Mouse (Mus musculus): ENCODE measurements around the gene Gnb1l.
"Not testable (repeated sequence)": the region's sequence is repeated elsewhere in the genome, so short reads cannot be mapped to it uniquely, and the experiment has no call there.

The Gnb1l gene

GRCm38 (mm10) chr16:18482431-18482830 lies 16.1 kb upstream of the Gnb1l start:
- no peak for DNase-seq (ENCODE audit: low read depth, low spot score)

GRCm38 (mm10) chr16:18483839-18484238 lies 14.7 kb upstream of the Gnb1l start:
- DNase-seq (ENCODE audit: low read depth, low spot score), result no peak

DNA sequence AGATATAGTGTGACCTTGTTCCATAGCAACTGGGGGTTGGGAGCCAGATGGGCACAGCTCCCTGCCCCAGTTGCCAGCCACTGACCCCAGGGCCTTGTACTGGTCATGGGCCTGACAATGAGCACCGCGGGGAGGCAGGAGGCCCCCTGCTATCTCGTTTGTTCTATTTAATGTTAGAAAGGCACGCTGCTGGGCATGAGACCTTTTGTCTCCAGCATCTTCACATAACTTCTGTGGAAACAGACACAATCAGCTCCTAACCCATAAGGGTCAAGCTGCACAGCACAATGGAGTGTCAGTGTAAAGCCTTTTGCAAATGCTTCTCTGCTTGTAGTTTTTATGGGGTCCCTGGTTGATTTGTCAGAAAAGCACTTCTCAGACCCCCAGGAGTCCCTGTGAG lies 14.1 kb upstream of the Gnb1l start:
- DNase-seq (ENCODE audit: low read depth, low spot score), result no peak

- DNase-seq (ENCODE audit: low read depth, low spot score), result no peak
These were observed 13.6 kb upstream of the Gnb1l start for GRCm38 (mm10) chr16:18484794-18485435.

- DNase-seq (ENCODE audit: low read depth, low spot score), result no peak
These were observed 12.4 kb upstream of the Gnb1l start for GRCm38 (mm10) chr16:18486126-18486525.

- DNase-seq (ENCODE audit: low read depth, low spot score), result no peak
These were observed 8.2 kb upstream of the Gnb1l start for GRCm38 (mm10) chr16:18490281-18490680.

DNA sequence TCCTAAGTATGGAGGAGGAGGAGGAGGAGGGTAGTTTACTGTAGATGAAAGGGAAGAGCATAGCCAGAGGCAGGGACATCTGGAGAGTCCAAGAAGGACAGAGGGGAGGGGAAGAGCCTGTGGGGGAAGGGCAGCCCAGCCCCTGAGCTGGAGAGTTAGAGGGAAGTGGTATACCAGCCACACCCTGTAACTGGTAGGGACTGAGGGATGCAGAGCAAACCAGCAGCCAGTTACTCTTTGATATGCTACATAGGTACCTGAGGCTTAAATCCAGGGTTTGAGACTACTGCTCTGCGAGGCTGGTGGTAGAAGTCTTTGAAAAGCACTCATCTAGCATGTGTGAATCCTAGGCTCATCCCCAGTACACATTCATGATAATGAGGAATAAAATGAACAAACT lies 7.6 kb upstream of the Gnb1l start:
- no peak for DNase-seq (ENCODE audit: low read depth, low spot score)

- no peak for DNase-seq (ENCODE audit: low read depth, low spot score)
These were observed 523 bp upstream of the Gnb1l start for GRCm38 (mm10) chr16:18497865-18498515.

- DNase-seq (ENCODE audit: low read depth, low spot score), result no peak
These were observed 483 bp downstream of the Gnb1l start for GRCm38 (mm10) chr16:18498996-18499395.

GRCm38 (mm10) chr16:18501531-18501930 lies 3.0 kb downstream of the Gnb1l start:
- no peak for DNase-seq (ENCODE audit: low read depth, low spot score)

GRCm38 (mm10) chr16:18503566-18504342 lies 5.2 kb downstream of the Gnb1l start:
- no peak for DNase-seq (ENCODE audit: low read depth, low spot score)

DNA sequence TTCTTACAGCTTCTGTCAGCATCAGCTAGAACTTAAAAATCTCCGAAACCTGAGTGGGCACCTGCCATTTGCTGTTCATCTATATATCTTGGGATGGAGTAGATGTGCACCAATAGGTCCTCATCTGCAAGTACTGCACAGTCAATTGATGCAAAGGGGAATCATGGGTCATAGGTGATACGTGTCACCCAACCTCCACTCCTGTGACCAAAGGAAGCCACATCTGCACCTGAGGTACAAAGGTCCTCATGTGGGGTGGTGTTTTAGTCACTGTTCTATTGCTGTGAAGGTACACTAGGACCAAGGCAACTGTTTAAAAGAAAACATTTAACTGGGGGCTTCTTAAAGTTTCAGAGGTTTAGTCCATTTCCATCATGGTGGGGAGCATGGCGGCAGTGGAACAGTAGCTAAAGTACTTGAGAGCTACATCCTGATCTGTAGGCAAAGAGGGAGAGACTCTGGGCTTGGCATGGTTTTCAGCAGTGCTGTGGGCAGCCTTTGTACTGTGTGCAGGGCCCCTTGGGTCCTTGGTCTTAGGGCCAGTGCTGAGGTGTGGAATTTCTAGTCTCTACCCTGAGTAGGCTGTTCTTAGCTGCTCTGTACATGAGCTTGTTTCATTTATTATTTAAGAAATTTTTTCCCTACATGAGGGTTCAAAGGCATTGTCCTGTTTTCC lies 8.1 kb downstream of the Gnb1l start:
- DNase-seq (ENCODE audit: low read depth, low spot score), result no peak

- no peak for DNase-seq (ENCODE audit: low read depth, low spot score)
These were observed 8.7 kb downstream of the Gnb1l start for GRCm38 (mm10) chr16:18507200-18507549.

DNA sequence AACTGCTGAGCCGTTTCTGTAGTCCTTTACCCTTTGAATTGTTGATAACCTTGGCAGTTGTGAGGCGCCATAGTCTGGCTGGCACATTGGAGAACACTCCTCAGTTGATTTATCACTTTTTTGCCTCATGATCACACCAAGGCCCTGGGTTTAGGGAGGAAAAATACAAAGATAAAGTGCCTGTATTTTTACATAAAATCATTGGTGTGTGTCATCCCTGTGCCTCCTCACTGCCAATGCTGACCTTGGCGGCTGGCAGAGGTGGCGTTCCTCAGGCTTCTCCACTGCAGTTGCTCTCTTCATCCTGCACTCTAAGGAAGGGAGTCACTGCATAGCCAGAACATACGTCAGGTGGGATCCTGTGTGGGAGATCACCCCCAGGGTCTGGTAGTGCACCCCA lies 13.2 kb downstream of the Gnb1l start:
- DNase-seq (ENCODE audit: low read depth, low spot score), result no peak

- no peak for DNase-seq (ENCODE audit: low read depth, low spot score)
These were observed 15.0 kb downstream of the Gnb1l start for GRCm38 (mm10) chr16:18513508-18513907.

- peak; percentile 36 for DNase-seq (ENCODE audit: low read depth, low spot score)
These were observed 19.6 kb downstream of the Gnb1l start for GRCm38 (mm10) chr16:18518091-18518490.

- no peak for DNase-seq (ENCODE audit: low read depth, low spot score)
These were observed 25.2 kb downstream of the Gnb1l start for GRCm38 (mm10) chr16:18523563-18524245.

DNA sequence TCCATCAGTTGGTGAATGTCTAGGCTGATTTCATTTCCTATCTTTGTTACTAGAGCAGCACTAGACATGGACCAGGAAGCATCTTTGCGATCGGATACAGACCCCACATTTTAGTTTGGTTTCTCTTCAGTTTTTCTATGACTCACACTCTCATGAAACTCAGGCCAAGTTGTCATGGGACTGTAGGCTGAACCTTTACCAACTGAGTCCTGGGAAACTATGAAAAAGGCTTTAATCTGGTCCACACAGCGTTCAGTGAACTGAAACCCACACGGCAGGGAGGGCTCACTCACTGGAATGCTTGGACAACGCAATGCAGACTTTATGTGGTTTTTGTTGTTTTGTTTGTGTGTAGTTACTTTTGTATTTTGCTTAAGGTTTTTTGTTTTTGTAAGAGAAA lies 30.1 kb downstream of the Gnb1l start:
- DNase-seq (ENCODE audit: low read depth, low spot score), result no peak

GRCm38 (mm10) chr16:18533061-18533460 lies 34.5 kb downstream of the Gnb1l start:
- not testable (repeated sequence) for DNase-seq (ENCODE audit: low read depth, low spot score)

DNA sequence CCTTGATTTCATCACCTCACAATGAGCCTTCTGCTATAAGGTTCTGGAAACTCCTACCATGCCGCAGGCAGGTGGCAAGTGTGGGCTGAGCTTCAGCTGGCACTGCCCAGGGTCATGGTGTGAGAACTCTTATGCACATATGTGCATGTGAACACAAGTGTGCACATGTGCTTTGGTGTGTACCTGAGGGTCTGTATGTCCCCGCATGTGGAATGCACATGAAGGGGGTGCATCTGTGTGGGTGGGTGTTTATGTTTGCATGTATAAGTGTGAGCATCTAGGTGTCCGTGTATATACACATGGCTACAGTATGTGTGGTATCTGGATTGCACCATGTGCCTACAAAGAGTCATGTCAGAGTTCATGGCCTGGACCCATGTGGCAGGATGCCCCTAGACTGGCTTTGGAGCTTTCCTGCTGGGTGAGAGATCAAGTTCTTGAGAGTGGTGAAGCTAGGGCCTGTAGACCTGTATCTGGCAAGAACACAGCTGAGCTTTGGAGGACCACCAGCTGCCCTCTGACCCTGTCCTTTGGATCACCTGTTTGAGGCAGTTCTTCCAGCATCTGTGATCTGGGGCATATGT lies 39.0 kb downstream of the Gnb1l start:
- DNase-seq (ENCODE audit: low read depth, low spot score), result no peak

GRCm38 (mm10) chr16:18539281-18539680 lies 40.8 kb downstream of the Gnb1l start:
- no peak for DNase-seq (ENCODE audit: low read depth, low spot score)
